Mouse (Mus musculus): ENCODE measurements around the gene Shprh. TPM values are rescaled to one million over a fixed set of nuclear protein-coding genes. Genes with fewer than 3 reads are reported as not detected.
"Not testable (repeated sequence)": the region's sequence is repeated elsewhere in the genome, so short reads cannot be mapped to it uniquely, and the experiment has no call there.

Shprh gene
- polyA plus RNA-seq, 1 experiment from 2014 or later, result 26.7 TPM

- no peak for ATAC-seq (ENCODE audit: low FRiP score)
- Histone ChIP-seq H3K4me2 (no peak overlapping the region), H3K9me3 (ENCODE audit: control insufficient read depth, low read length) (no peaks in the 10 kb centered on the region), H3K4me3 (ENCODE audit: low read depth, low read length) (no peak overlapping the region), H3K27ac (ENCODE audit: low read depth, low read length) (no peak overlapping the region), H3K9ac (ENCODE audit: low read length) (no peak overlapping the region), H3K4me1 (ENCODE audit: control insufficient read depth, insufficient read depth, low read length) (no peaks in the 10 kb centered on the region), H3K36me3 (ENCODE audit: control insufficient read depth, insufficient read depth, low read length) (peaks cover 6% of the 10 kb centered on the region; the same call in 1 of the 2 replicates), H3K27me3 (ENCODE audit: control insufficient read depth, insufficient read depth, low read length) (no peaks in the 10 kb centered on the region)
- DNase-seq (ENCODE audit: low spot score, missing footprints), result no peak
- 88% methylated on average over 4 of the region's 4 CpGs for WGBS
These were observed 62.8 kb downstream of the Shprh start for GRCm38 (mm10) chr10:11212003-11212402.

- no peak overlapping the region for H3K4me2 ChIP-seq
- H3K4me3 ChIP-seq (ENCODE audit: low read depth, low read length), result no peak overlapping the region
- ATAC-seq (ENCODE audit: low FRiP score), result no peak
- no peaks in the 10 kb centered on the region for H3K36me3 ChIP-seq (ENCODE audit: control insufficient read depth, insufficient read depth, low read length)
- no peak overlapping the region for H3K9ac ChIP-seq (ENCODE audit: low read length)
- no peaks in the 10 kb centered on the region for H3K4me1 ChIP-seq (ENCODE audit: control insufficient read depth, insufficient read depth, low read length)
- H3K9me3 ChIP-seq (ENCODE audit: control insufficient read depth, low read length), result no peaks in the 10 kb centered on the region
- WGBS, result 87% methylated on average over 3 of the region's 3 CpGs
- H3K27ac ChIP-seq (ENCODE audit: low read depth, low read length), result no peak overlapping the region
- no peak for DNase-seq (ENCODE audit: low spot score, missing footprints)
- no peaks in the 10 kb centered on the region for H3K27me3 ChIP-seq (ENCODE audit: control insufficient read depth, insufficient read depth, low read length)
These were observed 77.2 kb downstream of the Shprh start for GRCm38 (mm10) chr10:11226442-11226841.

- DNase-seq (ENCODE audit: low spot score, missing footprints), result no peak
- Histone ChIP-seq H3K4me2 (no peak overlapping the region), H3K9me3 (ENCODE audit: control insufficient read depth, low read length) (no peaks in the 10 kb centered on the region), H3K4me1 (ENCODE audit: control insufficient read depth, insufficient read depth, low read length) (no peaks in the 10 kb centered on the region), H3K36me3 (ENCODE audit: control insufficient read depth, insufficient read depth, low read length) (no peaks in the 10 kb centered on the region), H3K27ac (ENCODE audit: low read depth, low read length) (no peak overlapping the region), H3K27me3 (ENCODE audit: control insufficient read depth, insufficient read depth, low read length) (no peaks in the 10 kb centered on the region), H3K4me3 (ENCODE audit: low read depth, low read length) (no peak overlapping the region), H3K9ac (ENCODE audit: low read length) (no peak overlapping the region)
- 54% methylated on average over 6 of the region's 6 CpGs for WGBS
- no peak for ATAC-seq (ENCODE audit: low FRiP score)
These were observed 80.4 kb downstream of the Shprh start for GRCm38 (mm10) chr10:11229545-11230178.

GRCm38 (mm10) chr10:11233208-11233607, 84.0 kb downstream of the Shprh start:
- Histone ChIP-seq H3K4me3 (ENCODE audit: low read depth, low read length) (no peak overlapping the region), H3K4me1 (ENCODE audit: control insufficient read depth, insufficient read depth, low read length) (no peaks in the 10 kb centered on the region), H3K4me2 (no peak overlapping the region), H3K9ac (ENCODE audit: low read length) (no peak overlapping the region), H3K36me3 (ENCODE audit: control insufficient read depth, insufficient read depth, low read length) (no peaks in the 10 kb centered on the region), H3K27me3 (ENCODE audit: control insufficient read depth, insufficient read depth, low read length) (no peaks in the 10 kb centered on the region), H3K9me3 (ENCODE audit: control insufficient read depth, low read length) (no peaks in the 10 kb centered on the region), H3K27ac (ENCODE audit: low read depth, low read length) (no peak overlapping the region)
- 72% methylated on average over 3 of the region's 3 CpGs for WGBS
- DNase-seq (ENCODE audit: low spot score, missing footprints), result no peak
- no peak for ATAC-seq (ENCODE audit: low FRiP score)

GRCm38 (mm10) chr10:11242988-11243387, 93.8 kb downstream of the Shprh start:
- not testable (repeated sequence) for ATAC-seq (ENCODE audit: low FRiP score); H3K36me3 ChIP-seq (ENCODE audit: control insufficient read depth, insufficient read depth, low read length); DNase-seq (ENCODE audit: low spot score, missing footprints); H3K27ac ChIP-seq (ENCODE audit: low read depth, low read length); H3K4me2 ChIP-seq; H3K9me3 ChIP-seq (ENCODE audit: control insufficient read depth, low read length); H3K4me1 ChIP-seq (ENCODE audit: control insufficient read depth, insufficient read depth, low read length); H3K4me3 ChIP-seq (ENCODE audit: low read depth, low read length); H3K9ac ChIP-seq (ENCODE audit: low read length); H3K27me3 ChIP-seq (ENCODE audit: control insufficient read depth, insufficient read depth, low read length)
- WGBS, result 60% methylated on average over 3 of the region's 3 CpGs

GRCm38 (mm10) chr10:11248210-11248609, 99.0 kb downstream of the Shprh start:
- H3K4me2 ChIP-seq, result no peak overlapping the region
- H3K4me3 ChIP-seq (ENCODE audit: low read depth, low read length), result no peak overlapping the region
- no peak overlapping the region for H3K27ac ChIP-seq (ENCODE audit: low read depth, low read length)
- H3K9me3 ChIP-seq (ENCODE audit: control insufficient read depth, low read length), result no peaks in the 10 kb centered on the region
- H3K4me1 ChIP-seq (ENCODE audit: control insufficient read depth, insufficient read depth, low read length), result no peaks in the 10 kb centered on the region
- ATAC-seq (ENCODE audit: low FRiP score) (no peak), DNase-seq (ENCODE audit: low spot score, missing footprints) (no peak)
- H3K9ac ChIP-seq (ENCODE audit: low read length), result no peak overlapping the region
- 84% methylated on average over 3 of the region's 3 CpGs for WGBS
- no peaks in the 10 kb centered on the region for H3K36me3 ChIP-seq (ENCODE audit: control insufficient read depth, insufficient read depth, low read length)
- H3K27me3 ChIP-seq (ENCODE audit: control insufficient read depth, insufficient read depth, low read length), result no peaks in the 10 kb centered on the region

GRCm38 (mm10) chr10:11250247-11250997, 101.2 kb downstream of the Shprh start:
- no peak overlapping the region for H3K4me2 ChIP-seq
- no peak overlapping the region for H3K4me3 ChIP-seq (ENCODE audit: low read depth, low read length)
- ATAC-seq (ENCODE audit: low FRiP score) (no peak), DNase-seq (ENCODE audit: low spot score, missing footprints) (no peak)
- no peaks in the 10 kb centered on the region for H3K4me1 ChIP-seq (ENCODE audit: control insufficient read depth, insufficient read depth, low read length)
- H3K36me3 ChIP-seq (ENCODE audit: control insufficient read depth, insufficient read depth, low read length), result no peaks in the 10 kb centered on the region
- H3K27me3 ChIP-seq (ENCODE audit: control insufficient read depth, insufficient read depth, low read length), result no peaks in the 10 kb centered on the region
- no peak overlapping the region for H3K9ac ChIP-seq (ENCODE audit: low read length)
- H3K27ac ChIP-seq (ENCODE audit: low read depth, low read length), result no peak overlapping the region
- WGBS, result 84% methylated on average over 2 of the region's 2 CpGs
- H3K9me3 ChIP-seq (ENCODE audit: control insufficient read depth, low read length), result no peaks in the 10 kb centered on the region

GRCm38 (mm10) chr10:11253581-11253980, 104.4 kb downstream of the Shprh start:
- H3K4me2 ChIP-seq; H3K27me3 ChIP-seq (ENCODE audit: control insufficient read depth, insufficient read depth, low read length); H3K4me3 ChIP-seq (ENCODE audit: low read depth, low read length); H3K4me1 ChIP-seq (ENCODE audit: control insufficient read depth, insufficient read depth, low read length); ATAC-seq (ENCODE audit: low FRiP score); DNase-seq (ENCODE audit: low spot score, missing footprints); H3K9me3 ChIP-seq (ENCODE audit: control insufficient read depth, low read length); H3K9ac ChIP-seq (ENCODE audit: low read length); H3K27ac ChIP-seq (ENCODE audit: low read depth, low read length); H3K36me3 ChIP-seq (ENCODE audit: control insufficient read depth, insufficient read depth, low read length): not testable (repeated sequence)
- WGBS, result 91% methylated on average over 4 of the region's 4 CpGs

GRCm38 (mm10) chr10:11260119-11260518, 110.9 kb downstream of the Shprh start:
- Histone ChIP-seq H3K4me1 (ENCODE audit: control insufficient read depth, insufficient read depth, low read length) (no peaks in the 10 kb centered on the region), H3K9ac (ENCODE audit: low read length) (no peak overlapping the region), H3K36me3 (ENCODE audit: control insufficient read depth, insufficient read depth, low read length) (no peaks in the 10 kb centered on the region), H3K9me3 (ENCODE audit: control insufficient read depth, low read length) (no peaks in the 10 kb centered on the region), H3K4me3 (ENCODE audit: low read depth, low read length) (no peak overlapping the region), H3K27me3 (ENCODE audit: control insufficient read depth, insufficient read depth, low read length) (no peaks in the 10 kb centered on the region), H3K27ac (ENCODE audit: low read depth, low read length) (no peak overlapping the region), H3K4me2 (no peak overlapping the region)
- DNase-seq (ENCODE audit: low spot score, missing footprints) (no peak), ATAC-seq (ENCODE audit: low FRiP score) (no peak)
